Mouse (Mus musculus) granulocyte monocyte progenitor cell, adult 5-6 weeks (primary cell): ENCODE data around the gene Abcd4. TPM values are rescaled to one million over a fixed set of nuclear protein-coding genes. Genes with fewer than 3 reads are reported as not detected.

Experiments used
- ATAC-seq: replicated peaks from 2 replicates; pipeline ENCODE4 v1.8.0; 2016; ENCODE audit warnings: mild to moderate bottlenecking, moderate TSS enrichment, inconsistent platforms; ENCODE audit not compliant: poor library complexity, severe bottlenecking
- total RNA-seq, 2 experiments: library from RNA; stranded (forward) in 1 of 2; stranded (reverse) in 1 of 2; fragments of 200-712, 200-1000 nt in 1 of 2; fragments of >200 nt in 1 of 2; fragmentation: Nextera tagmentation in 1 of 2; gene quantifications; 2 replicates each; pipeline ENCODE4 v1.2.3; 2014 to 2017

Gene Abcd4
- total RNA-seq (2014; fragmentation: Nextera tagmentation) (6.9 and 12.3 TPM in 2 replicates), total RNA-seq (2017) (2.9 and 3.6 TPM in 2 replicates)

- ATAC-seq: peak; percentile 99
Measured at GRCm38 (mm10) chr12:84616977-84617630, at the start of gene Abcd4. Gene Abcd4 (minus strand): TSS chr12:84617413.

- ATAC-seq: peak; percentile 59
Measured at GRCm38 (mm10) chr12:84653912-84654311, 36.7 kb upstream of the Abcd4 start.

- ATAC-seq: no peak
Measured at GRCm38 (mm10) chr12:84650234-84650633, 33.0 kb upstream of the Abcd4 start.

- ATAC-seq: peak; percentile 20; the same call in 1 of the 2 replicates
Measured at GRCm38 (mm10) chr12:84640654-84641053, 23.4 kb upstream of the Abcd4 start, which contains the start of gene Vrtn. Gene Vrtn (plus strand): TSS chr12:84641019.

- no peak for ATAC-seq
Measured at GRCm38 (mm10) chr12:84640253-84640652, 23.0 kb upstream of the Abcd4 start.

- ATAC-seq: no peak
Measured at GRCm38 (mm10) chr12:84631867-84632266, 14.7 kb upstream of the Abcd4 start.

- no peak for ATAC-seq
Measured at GRCm38 (mm10) chr12:84625116-84625515, 7.9 kb upstream of the Abcd4 start.

GRCm38 (mm10) chr12:84624601-84625000 is 7.4 kb upstream of the Abcd4 start:
- no peak for ATAC-seq

GRCm38 (mm10) chr12:84620975-84621374 is 3.8 kb upstream of the Abcd4 start:
- no peak for ATAC-seq

GRCm38 (mm10) chr12:84617663-84618062 is 450 bp upstream of the Abcd4 start:
- no peak for ATAC-seq

- no peak for ATAC-seq
Measured at GRCm38 (mm10) chr12:84614524-84614923, 2.7 kb downstream of the Abcd4 start.

GRCm38 (mm10) chr12:84614001-84614400 is 3.2 kb downstream of the Abcd4 start:
- no peak for ATAC-seq

GRCm38 (mm10) chr12:84612518-84612917 is 4.7 kb downstream of the Abcd4 start:
- no peak for ATAC-seq

GRCm38 (mm10) chr12:84611718-84612117 is 5.5 kb downstream of the Abcd4 start:
- no peak for ATAC-seq

GRCm38 (mm10) chr12:84605860-84606259 is 11.4 kb downstream of the Abcd4 start:
- ATAC-seq: peak; percentile 17; the same call in 1 of the 2 replicates

GRCm38 (mm10) chr12:84604001-84604400 is 13.2 kb downstream of the Abcd4 start:
- ATAC-seq: no peak

- ATAC-seq: no peak
Measured at GRCm38 (mm10) chr12:84598324-84598723, 18.9 kb downstream of the Abcd4 start.

- peak; percentile 95 for ATAC-seq
Measured at GRCm38 (mm10) chr12:84589825-84590761, 27.1 kb downstream of the Abcd4 start.

- no peak for ATAC-seq
Measured at GRCm38 (mm10) chr12:84581285-84581684, 35.9 kb downstream of the Abcd4 start.

GRCm38 (mm10) chr12:84578440-84578770 is 38.8 kb downstream of the Abcd4 start:
- no peak for ATAC-seq

GRCm38 (mm10) chr12:84577768-84578439 is 39.3 kb downstream of the Abcd4 start:
- no peak for ATAC-seq
